Mouse (Mus musculus) CH12.LX (cell line): ENCODE results near the gene Zscan20. TPM values are rescaled to one million over a fixed set of nuclear protein-coding genes. Genes with fewer than 3 reads are reported as not detected.

ENCODE experiments used
- DNase-seq: peaks from one replicate; pipeline ENCODE4 v3.0.0-alpha.2; 2013; ENCODE audit errors: extremely low read depth
- H3K27ac ChIP-seq: 2 replicates; pipeline ENCODE4 v1.5.1; 2012; ENCODE audit warnings: low read depth, mild to moderate bottlenecking, control low read depth, moderate library complexity; ENCODE audit not compliant: insufficient read depth
- H3K27me3 ChIP-seq: replicated peaks from 2 replicates; pipeline ENCODE3; 2012; ENCODE audit warnings: inconsistent platforms
- H3K36me3 ChIP-seq, 2 experiments: replicated peaks in 1 of 2; 2 replicates each; pipeline versions ENCODE3 to v1.6.1; 2012; ENCODE audit warnings: inconsistent platforms in 1 of 2, low read length in 1 of 2, mild to moderate bottlenecking in 1 of 2, mixed read lengths in 1 of 2, moderate library complexity in 1 of 2; ENCODE audit not compliant: control insufficient read depth in 1 of 2, insufficient read depth in 1 of 2
- H3K4me1 ChIP-seq, 2 experiments: 2 replicates each; pipeline ENCODE4 v1.6.1; 2012; ENCODE audit warnings: inconsistent platforms in 1 of 2, moderate library complexity in 1 of 2; ENCODE audit not compliant: insufficient read depth in 2 of 2, control insufficient read depth in 1 of 2
- H3K4me2 ChIP-seq: 2 replicates; pipeline ENCODE4 v1.6.1; 2012; ENCODE audit warnings: low read depth, mild to moderate bottlenecking, control low read depth; ENCODE audit not compliant: poor library complexity, insufficient read depth, severe bottlenecking
- H3K4me3 ChIP-seq, 3 experiments: fragments of 150-350 bp in 1 of 3; sonication (generic) in 1 of 3; replicated peaks in 1 of 3; 2 replicates each; pipeline versions ENCODE3 to v1.5.1; 2011 to 2012; ENCODE audit warnings: low read depth in 2 of 3, low read length in 2 of 3, mild to moderate bottlenecking in 2 of 3, moderate library complexity in 2 of 3, control low read depth in 1 of 3, improper control_type of control experiment in 1 of 3, inconsistent platforms in 1 of 3, mixed read lengths in 1 of 3; ENCODE audit not compliant: poor library complexity in 1 of 3
- H3K79me2 ChIP-seq: replicated peaks from 2 replicates; pipeline ENCODE4 v1.6.1; 2012; ENCODE audit warnings: mild to moderate bottlenecking, moderate library complexity; ENCODE audit not compliant: control insufficient read depth, poor library complexity, insufficient read depth, severe bottlenecking; ENCODE audit errors: extremely low read depth
- H3K9ac ChIP-seq: 2 replicates; pipeline ENCODE4 v1.6.1; 2012; ENCODE audit warnings: low read depth, mild to moderate bottlenecking, control low read depth, moderate library complexity; ENCODE audit not compliant: insufficient read depth
- H3K9me3 ChIP-seq: replicated peaks from 2 replicates; pipeline ENCODE3; 2012; ENCODE audit warnings: low read length, inconsistent platforms, mixed read lengths
- CHD1 ChIP-seq: IDR thresholded peaks from 2 replicates; pipeline ENCODE4 v1.6.1; 2012; ENCODE audit warnings: low read depth, low read length, improper control_type of control experiment, inconsistent platforms
- CTCF ChIP-seq, 2 experiments: IDR thresholded peaks in 1 of 2; conservative IDR thresholded peaks in 1 of 2; 2 replicates each; pipeline ENCODE4 v1.5.1; 2011 to 2012; ENCODE audit warnings: low read depth in 2 of 2, low read length in 2 of 2, improper control_type of control experiment in 1 of 2, inconsistent platforms in 1 of 2, mild to moderate bottlenecking in 1 of 2, moderate library complexity in 1 of 2
- E2F4 ChIP-seq: IDR thresholded peaks from 2 replicates; pipeline ENCODE4 v1.6.1; 2011; ENCODE audit warnings: low read depth, low read length, improper control_type of control experiment; ENCODE audit not compliant: insufficient replicate concordance
- ETS1 ChIP-seq: conservative IDR thresholded peaks from 2 replicates; pipeline ENCODE4 v1.6.1; 2012; ENCODE audit warnings: low read depth, mild to moderate bottlenecking, inconsistent platforms, low read length, improper control_type of control experiment, moderate library complexity
- GABPA ChIP-seq: IDR thresholded peaks from 2 replicates; pipeline ENCODE4 v1.6.1; 2012; ENCODE audit warnings: low read depth, low read length, improper control_type of control experiment, inconsistent platforms; ENCODE audit not compliant: insufficient replicate concordance
- HCFC1 ChIP-seq: IDR thresholded peaks from 2 replicates; pipeline ENCODE4 v1.6.1; 2012; ENCODE audit warnings: low read depth, mild to moderate bottlenecking, inconsistent platforms, low read length, improper control_type of control experiment
- IRF4 ChIP-seq: IDR thresholded peaks from 2 replicates; pipeline ENCODE4 v1.6.1; 2014; ENCODE audit warnings: low read depth, mild to moderate bottlenecking, inconsistent platforms, low read length, improper control_type of control experiment
- JUN ChIP-seq: IDR thresholded peaks from 2 replicates; pipeline ENCODE4 v1.6.1; 2011; ENCODE audit warnings: low read depth, mild to moderate bottlenecking, low read length, improper control_type of control experiment, moderate library complexity; ENCODE audit not compliant: insufficient read depth
- MAFK ChIP-seq: IDR thresholded peaks from 2 replicates; pipeline ENCODE4 v1.6.1; 2011; ENCODE audit warnings: low read length, improper control_type of control experiment; ENCODE audit not compliant: insufficient replicate concordance
- MAZ ChIP-seq: IDR thresholded peaks from 2 replicates; pipeline ENCODE4 v1.6.1; 2012; ENCODE audit warnings: low read depth, mild to moderate bottlenecking, inconsistent platforms, low read length, improper control_type of control experiment, moderate library complexity
- MEF2A ChIP-seq: IDR thresholded peaks from 2 replicates; pipeline ENCODE4 v1.6.1; 2014; ENCODE audit warnings: low read depth, mild to moderate bottlenecking, inconsistent platforms, low read length, improper control_type of control experiment, borderline replicate concordance
- MYC ChIP-seq: IDR thresholded peaks from 2 replicates; pipeline ENCODE4 v1.6.1; 2011; ENCODE audit warnings: low read depth, mild to moderate bottlenecking, improper control_type of control experiment, low read length
- PAX5 ChIP-seq: IDR thresholded peaks from 2 replicates; pipeline ENCODE4 v1.6.1; 2012; ENCODE audit warnings: low read length, inconsistent platforms, mixed read lengths
- POLR2A ChIP-seq: IDR thresholded peaks from 2 replicates; pipeline ENCODE4 v1.6.1; 2011; ENCODE audit warnings: low read depth, mild to moderate bottlenecking, improper control_type of control experiment, low read length
- RCOR1 ChIP-seq: conservative IDR thresholded peaks from 2 replicates; pipeline ENCODE4 v1.6.1; 2012; ENCODE audit warnings: low read depth, mild to moderate bottlenecking, inconsistent platforms, low read length, improper control_type of control experiment
- SIN3A ChIP-seq: IDR thresholded peaks from 2 replicates; pipeline ENCODE4 v1.6.1; 2012; ENCODE audit warnings: low read length, improper control_type of control experiment, inconsistent platforms
- SMC3 ChIP-seq: IDR thresholded peaks from 2 replicates; pipeline ENCODE4 v1.6.1; 2011; ENCODE audit warnings: low read depth, low read length, improper control_type of control experiment
- TBP ChIP-seq: conservative IDR thresholded peaks from 2 replicates; pipeline ENCODE4 v1.6.1; 2011; ENCODE audit warnings: low read depth, low read length, improper control_type of control experiment
- TCF12 ChIP-seq: IDR thresholded peaks from 2 replicates; pipeline ENCODE4 v1.6.1; 2014; ENCODE audit warnings: low read depth, mild to moderate bottlenecking, inconsistent platforms, low read length, improper control_type of control experiment
- UBTF ChIP-seq: IDR thresholded peaks from 2 replicates; pipeline ENCODE4 v1.6.1; 2012; ENCODE audit warnings: low read depth, mild to moderate bottlenecking, inconsistent platforms, low read length, improper control_type of control experiment, moderate library complexity
- ZKSCAN1 ChIP-seq: IDR thresholded peaks from 2 replicates; pipeline ENCODE4 v1.6.1; 2012; ENCODE audit warnings: low read depth, inconsistent platforms, low read length, improper control_type of control experiment, borderline replicate concordance
- ZNF384 ChIP-seq: IDR thresholded peaks from 2 replicates; pipeline ENCODE4 v1.6.1; 2012; ENCODE audit warnings: low read depth, low read length, improper control_type of control experiment, inconsistent platforms
- dilution Hi-C: fragments of 300-500 bp; cut with MboI; formaldehyde crosslinking; loops from 2 replicates; pipeline ENCODE4 v1.14.3; 2020; ENCODE audit warnings: low sequenced_read_pairs; ENCODE audit not compliant: extremely low pct_unique_long_range_greater_than_20kb, extremely low pct_ligation_motif_present
- in situ Hi-C: fragments of 300-500 bp; cut with MboI; formaldehyde crosslinking; loops from 3 replicates; pipeline ENCODE4 v1.14.3; 2019; ENCODE audit warnings: low sequenced_read_pairs, low pct_ligation_motif_present, low pct_unique_long_range_greater_than_20kb, mixed read lengths
- polyA plus RNA-seq: library from polyadenylated mRNA; unstranded; fragments of >175 nt; gene quantifications from 2 replicates; pipeline ENCODE4 v1.2.1, GENCODE M21; 2012; ENCODE audit warnings: low read depth; ENCODE audit not compliant: insufficient read length
- total RNA-seq, 2 experiments: library from RNA; depleted of rRNA; stranded (reverse); fragments of 300-350 nt in 1 of 2; fragments of >200 nt in 1 of 2; gene quantifications; 2 replicates each; pipeline ENCODE4 v1.2.3; 2012 to 2014

Gene Zscan20
- total and polyA plus RNA-seq, 3 experiments = 3.4 to 7.6 (median 4.2) TPM

GRCm38 (mm10) chr4:128617363-128618120, 7.6 kb upstream of the Zscan20 start:
- H3K9me3 ChIP-seq = no peaks in the 10 kb centered on the region
- H3K27ac ChIP-seq = no peak overlapping the region
- H3K4me3 ChIP-seq = no peak overlapping the region
- no peak for DNase-seq
- TF ChIP-seq MYC (no peak), ZNF384 (no peak), RCOR1 (no peak), ZKSCAN1 (no peak), MAFK (no peak), CTCF (conservative IDR thresholded peaks at IDR 0.05 in 1 of 2, IDR thresholded peaks at IDR 0.05 in 1 of 2; ENCODE audit: low read depth in 2 of 2, low read length in 2 of 2) (no peak), SMC3 (no peak), TBP (no peak), TCF12 (no peak), GABPA (no peak)
- TF ChIP-seq, all 38 proteins: peak for 0
- dilution Hi-C loops (no loop called here), in situ Hi-C loops (no loop called here)
- Histone ChIP-seq H3K27me3 (peaks cover 1% of the 10 kb centered on the region), H3K4me2 (no peak overlapping the region), H3K79me2 (no peaks in the 10 kb centered on the region), H3K4me1 (peaks cover 8 to 61% of the 10 kb centered on the region in 2 experiments), H3K9ac (no peak overlapping the region), H3K36me3 (no peaks in the 10 kb centered on the region)

- in situ Hi-C loops = no loop called here
These were observed 5.9 kb upstream of the Zscan20 start for GRCm38 (mm10) chr4:128615761-128616160.

More at GRCm38 (mm10) chr4:128615761-128616160, 5.9 kb upstream of the Zscan20 start:
- no peaks in the 10 kb centered on the region for H3K79me2 ChIP-seq
- H3K27ac ChIP-seq = no peak overlapping the region
- H3K4me2 ChIP-seq = no peak overlapping the region
- H3K9me3 ChIP-seq = no peaks in the 10 kb centered on the region
- H3K9ac ChIP-seq = no peak overlapping the region
- DNase-seq = no peak
- dilution Hi-C loops = no loop called here
- TF ChIP-seq HCFC1 (no peak), GABPA (no peak), IRF4 (no peak), CTCF (conservative IDR thresholded peaks at IDR 0.05 in 1 of 2, IDR thresholded peaks at IDR 0.05 in 1 of 2; ENCODE audit: low read depth in 2 of 2, low read length in 2 of 2) (no peak), ZNF384 (no peak), POLR2A (no peak), MEF2A (no peak), PAX5 (no peak), MAFK (no peak), MAZ (no peak), E2F4 (no peak), CHD1 (no peak), ZKSCAN1 (no peak), SIN3A (no peak), ETS1 (no peak), UBTF (no peak), JUN (no peak), TBP (no peak), SMC3 (no peak)
- TF ChIP-seq, all 38 proteins: peak for 0
- Histone ChIP-seq H3K4me1 (peaks cover 8 to 63% of the 10 kb centered on the region in 2 experiments), H3K27me3 (peaks cover 1% of the 10 kb centered on the region), H3K4me3 (no peak overlapping the region), H3K36me3 (no peaks in the 10 kb centered on the region)
